Mouse (Mus musculus) lung, postnatal 10 days (tissue): Measurements from ENCODE around the gene Nf1.
A peak's percentile ranks its signal among the peaks of the same experiment; 100 is the strongest.

Source experiments
- DNase-seq: peaks from one replicate; pipeline ENCODE4 v3.0.0; 2021

The Nf1 gene

DNA sequence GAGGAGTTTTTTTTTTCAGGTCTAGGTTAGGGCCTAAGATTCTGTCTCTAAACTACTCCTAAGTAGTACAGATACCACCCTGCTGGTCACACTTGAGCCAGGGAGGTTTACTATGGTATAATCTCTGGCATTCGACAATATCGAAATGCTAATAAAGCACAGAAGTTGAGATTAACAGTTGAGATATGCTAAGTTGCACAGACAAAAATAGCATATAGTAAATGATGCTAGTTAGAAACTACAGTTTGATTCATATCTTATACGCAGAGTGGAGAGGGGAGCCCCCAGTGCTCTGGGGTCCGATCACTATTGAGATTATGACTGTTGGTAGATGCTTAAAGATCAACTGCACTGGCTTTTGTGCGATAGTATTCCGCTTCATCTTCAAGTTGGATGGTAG is 189.7 kb downstream of the Nf1 start:
- no peak for DNase-seq

GRCm38 (mm10) chr11:79529736-79530135 is 190.2 kb downstream of the Nf1 start:
- no peak for DNase-seq

DNA sequence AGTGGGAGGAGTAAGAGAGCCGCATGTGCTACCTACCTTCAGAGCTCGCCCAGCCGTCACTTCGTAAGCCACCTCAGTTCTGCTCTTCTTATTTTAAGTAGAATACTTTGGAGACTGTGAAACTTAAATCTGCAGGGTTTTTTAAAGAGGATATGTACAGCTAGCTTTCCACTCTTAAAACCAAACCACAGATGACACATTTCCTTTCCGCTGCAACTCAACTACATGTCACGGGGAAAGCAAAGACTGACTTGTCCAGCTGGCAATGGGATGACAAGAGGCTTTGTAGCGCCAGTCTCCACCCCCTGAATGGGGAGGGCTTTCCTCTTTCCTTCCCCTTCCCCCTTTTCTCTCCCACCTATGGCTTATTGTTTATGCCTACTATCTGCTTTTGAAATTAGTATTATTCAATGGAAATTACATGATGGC is 190.9 kb downstream of the Nf1 start, which contains the start of the genes Evi2 and Evi2a:
TSS of gene Evi2 (minus strand) at position 257 of the 429 bp plus-strand sequence.
TSS of gene Evi2a (minus strand) at position 277 of the 429 bp plus-strand sequence.
- peak; percentile 38 for DNase-seq

DNA sequence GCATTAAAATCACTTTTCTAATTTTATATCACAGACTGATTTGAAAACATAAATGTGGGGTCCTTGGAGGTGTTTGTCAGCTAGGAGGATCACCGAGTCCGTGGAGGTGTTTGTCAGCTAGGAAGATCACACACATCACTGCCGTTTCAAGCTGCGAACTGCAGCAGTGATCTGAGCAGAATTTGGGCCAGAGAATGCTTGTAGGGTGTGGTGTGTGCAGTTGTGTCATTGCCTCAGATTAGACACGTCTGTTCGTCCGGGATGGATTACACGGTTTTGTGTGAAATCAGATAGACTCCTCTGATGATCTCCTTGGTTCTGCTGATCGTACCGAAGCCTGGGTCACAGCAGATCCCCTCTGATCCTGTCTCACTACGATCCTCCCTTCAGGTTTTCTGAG is 191.3 kb downstream of the Nf1 start:
- no peak for DNase-seq

- no peak for DNase-seq
Observed at GRCm38 (mm10) chr11:79531485-79531884, 192.0 kb downstream of the Nf1 start.

DNA sequence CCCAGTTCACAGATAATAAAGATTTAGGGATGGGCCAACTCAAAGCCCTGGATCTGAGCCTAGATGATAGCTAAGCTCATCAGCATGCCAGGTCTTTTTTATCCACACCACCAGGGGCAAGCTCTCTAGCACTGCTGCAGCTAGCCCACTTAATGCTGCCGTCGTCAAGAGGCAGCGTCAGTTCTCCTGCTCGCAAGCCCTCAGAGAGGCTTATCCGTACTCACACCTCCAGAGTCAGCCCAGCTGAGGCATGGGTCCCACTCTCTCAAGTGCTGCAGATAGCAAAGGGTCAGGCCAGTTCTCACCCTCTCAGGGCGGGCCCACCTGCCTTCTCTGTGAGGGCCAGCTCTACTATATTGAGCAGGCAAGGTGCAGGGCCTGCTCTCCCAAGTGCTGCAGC is 193.8 kb downstream of the Nf1 start:
- DNase-seq, result no peak

- DNase-seq, result peak; percentile 88
Observed at GRCm38 (mm10) chr11:79533950-79534690, 194.6 kb downstream of the Nf1 start.

- DNase-seq, result no peak
Observed at GRCm38 (mm10) chr11:79535554-79535953, 196.1 kb downstream of the Nf1 start.

GRCm38 (mm10) chr11:79536293-79536692 is 196.8 kb downstream of the Nf1 start:
- no peak for DNase-seq

DNA sequence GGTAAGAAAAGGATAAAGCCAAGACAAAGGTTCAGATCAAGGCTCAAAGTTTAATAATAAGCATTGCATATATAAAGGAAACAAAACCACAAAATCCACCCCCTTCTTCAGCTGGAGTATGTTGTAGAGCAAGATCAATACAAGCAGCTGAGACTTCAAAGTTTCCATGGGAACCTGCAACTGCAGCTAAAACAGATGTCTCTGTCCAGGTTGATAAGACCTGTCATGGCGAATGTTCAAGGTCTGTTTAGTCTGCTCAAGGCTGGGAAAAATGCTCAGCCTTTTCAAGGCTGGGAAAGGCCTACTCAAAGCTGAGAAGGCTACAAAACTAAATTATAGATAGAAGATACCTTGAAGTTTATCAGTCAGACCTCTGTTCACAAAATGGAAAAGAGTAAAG is 213.1 kb downstream of the Nf1 start:
- no peak for DNase-seq

DNA sequence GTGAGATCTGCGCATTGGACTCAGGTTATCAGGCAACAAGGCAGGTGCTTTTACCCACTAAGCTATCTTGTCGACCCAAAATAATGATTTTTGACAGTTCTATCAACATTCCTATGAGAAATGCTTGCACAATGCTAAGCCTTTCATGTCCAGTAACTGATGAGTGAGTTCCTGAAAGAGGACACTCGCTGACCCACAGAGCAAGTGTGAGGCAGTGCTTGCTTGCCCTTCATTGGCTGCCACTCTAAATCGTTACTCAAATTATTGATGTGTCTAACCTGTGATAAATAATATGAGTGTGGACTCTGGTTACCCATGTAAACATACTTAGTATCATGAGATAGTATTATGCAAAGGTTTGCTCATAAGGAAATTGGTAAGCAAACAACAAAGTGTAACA is 221.0 kb downstream of the Nf1 start:
- DNase-seq, result no peak

DNA sequence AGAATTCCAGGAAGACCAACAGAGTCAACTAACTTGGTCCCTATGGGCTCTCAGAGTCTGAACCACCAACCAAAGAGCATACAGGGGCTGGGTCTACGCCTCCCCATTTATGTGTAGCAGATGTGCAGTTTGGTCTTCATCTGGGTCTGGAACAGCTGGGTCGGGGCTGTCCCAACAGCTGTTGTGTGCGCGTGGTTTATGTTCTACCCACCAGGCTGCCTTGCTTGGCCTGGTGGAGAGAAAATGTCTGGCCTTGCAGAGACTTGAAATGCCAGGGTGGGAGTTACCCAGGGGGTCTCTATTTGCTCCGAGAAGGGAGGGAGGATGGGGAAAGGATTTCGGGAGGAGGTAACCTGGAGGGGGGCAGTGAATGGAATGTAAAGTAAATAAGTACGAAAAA is 224.0 kb downstream of the Nf1 start:
- DNase-seq, result no peak

GRCm38 (mm10) chr11:79566947-79567346 is 227.5 kb downstream of the Nf1 start:
- no peak for DNase-seq

GRCm38 (mm10) chr11:79568197-79568911 is 228.9 kb downstream of the Nf1 start:
- no peak for DNase-seq

- no peak for DNase-seq
Observed at GRCm38 (mm10) chr11:79570319-79570718, 230.8 kb downstream of the Nf1 start.

DNA sequence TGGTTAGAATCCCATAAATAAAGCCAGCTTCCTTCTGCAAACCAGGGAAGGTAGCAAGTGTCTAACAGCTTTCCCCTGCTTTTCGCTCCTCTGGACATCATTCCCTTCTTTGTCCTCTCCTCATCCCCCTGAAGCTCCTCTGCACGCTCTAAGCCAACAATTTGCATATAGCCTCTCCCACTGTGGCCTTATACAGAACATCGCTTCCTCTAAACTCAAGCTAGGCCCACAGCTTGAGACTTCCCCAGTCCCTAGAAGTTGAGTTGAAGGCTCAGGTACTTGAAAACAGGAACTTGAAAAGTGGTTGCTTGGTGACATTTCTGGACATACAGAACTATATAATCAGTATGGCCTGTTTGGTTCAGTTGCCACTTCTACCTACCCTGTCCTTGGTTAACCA is 234.3 kb downstream of the Nf1 start:
- DNase-seq, result no peak

- DNase-seq, result no peak
Observed at GRCm38 (mm10) chr11:79575383-79576073, 236.0 kb downstream of the Nf1 start.

GRCm38 (mm10) chr11:79577741-79578140 is 238.2 kb downstream of the Nf1 start:
- peak; percentile 84 for DNase-seq

GRCm38 (mm10) chr11:79580660-79581059 is 241.2 kb downstream of the Nf1 start:
- no peak for DNase-seq

GRCm38 (mm10) chr11:79581257-79581656 is 241.8 kb downstream of the Nf1 start:
- no peak for DNase-seq

GRCm38 (mm10) chr11:79584191-79584590 is 244.7 kb downstream of the Nf1 start:
- DNase-seq, result peak; percentile 77

- DNase-seq, result peak; percentile 36
Observed at GRCm38 (mm10) chr11:79589317-79590075, 250.0 kb downstream of the Nf1 start.
